Mouse (Mus musculus) midbrain, embryonic 10.5 days (tissue): ENCODE measurements around the gene Dclk1. TPM values are rescaled to one million over a fixed set of nuclear protein-coding genes. Genes with fewer than 3 reads are reported as not detected.

Source experiments
- DNase-seq: peaks from one replicate; pipeline ENCODE4 v3.0.0-alpha.2; 2017; ENCODE audit warnings: low spot score
- H3K27ac ChIP-seq: fragments of 300-500 bp; sonication (generic); replicated peaks from 2 replicates; pipeline ENCODE4 v1.5.1; 2016; ENCODE audit warnings: mild to moderate bottlenecking
- H3K27me3 ChIP-seq: fragments of 300-500 bp; sonication (generic); 2 replicates; pipeline ENCODE4 v1.6.1; 2016; ENCODE audit warnings: low read depth, mild to moderate bottlenecking; ENCODE audit not compliant: poor library complexity, severe bottlenecking
- H3K36me3 ChIP-seq: fragments of 300-500 bp; sonication (generic); 2 replicates; pipeline ENCODE4 v1.6.1; 2016; ENCODE audit warnings: mild to moderate bottlenecking, moderate library complexity
- H3K4me1 ChIP-seq: fragments of 300-500 bp; sonication (generic); 2 replicates; pipeline ENCODE4 v1.6.1; 2016
- H3K4me3 ChIP-seq: fragments of 300-500 bp; sonication (generic); 2 replicates; pipeline ENCODE4 v1.5.1; 2016; ENCODE audit warnings: mild to moderate bottlenecking, moderate library complexity
- H3K9me3 ChIP-seq: fragments of 300-500 bp; sonication (generic); replicated peaks from 2 replicates; pipeline ENCODE4 v1.6.1; 2016; ENCODE audit warnings: mild to moderate bottlenecking
- WGBS: fragments of 180-500 bp; shearing (Covaris S2); methylation state at CpG from one replicate; pipeline ENCODE4 v1.1.7; 2016; 5-methylcytosine and 5-hydroxymethylcytosine counted together
- polyA plus RNA-seq: library from polyadenylated mRNA; unstranded; fragments of >200 nt; fragmentation: Nextera tagmentation; extraction: Ambion mirVana; gene quantifications from 2 replicates; pipeline ENCODE4 v1.2.1, GENCODE M21; 2016

Dclk1 gene
- polyA plus RNA-seq, 1 experiment from 2014 or later = 42.2 TPM

DNA sequence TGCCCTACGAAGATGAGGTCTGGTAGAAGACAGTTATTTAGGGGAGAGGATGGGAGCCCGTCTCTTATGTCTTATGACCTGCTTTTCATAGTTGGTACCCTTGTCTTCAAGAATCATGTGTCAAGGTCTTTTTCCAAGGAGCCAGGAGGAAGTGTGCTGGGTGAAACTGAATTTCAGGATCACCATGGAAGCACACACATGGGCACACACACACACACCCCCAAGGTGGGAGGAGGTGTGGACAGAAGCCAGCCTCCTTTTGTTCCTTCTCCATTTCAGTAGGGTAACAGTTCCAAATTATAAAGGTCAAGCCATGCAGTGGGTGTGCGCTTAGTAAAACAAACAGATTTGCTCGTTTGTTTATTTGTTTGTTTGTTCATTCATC lies 330.1 kb downstream of the Dclk1 start:
- Histone ChIP-seq H3K27me3 (no peaks in the 10 kb centered on the region), H3K4me3 (no peak overlapping the region), H3K27ac (peak overlapping the region; percentile 65; the same call in 1 of the 2 replicates), H3K36me3 (no peaks in the 10 kb centered on the region), H3K4me1 (peaks cover 25% of the 10 kb centered on the region), H3K9me3 (no peaks in the 10 kb centered on the region)
- DNase-seq = no peak
- WGBS = 81% methylated on average over 4 of the region's 4 CpGs

DNA sequence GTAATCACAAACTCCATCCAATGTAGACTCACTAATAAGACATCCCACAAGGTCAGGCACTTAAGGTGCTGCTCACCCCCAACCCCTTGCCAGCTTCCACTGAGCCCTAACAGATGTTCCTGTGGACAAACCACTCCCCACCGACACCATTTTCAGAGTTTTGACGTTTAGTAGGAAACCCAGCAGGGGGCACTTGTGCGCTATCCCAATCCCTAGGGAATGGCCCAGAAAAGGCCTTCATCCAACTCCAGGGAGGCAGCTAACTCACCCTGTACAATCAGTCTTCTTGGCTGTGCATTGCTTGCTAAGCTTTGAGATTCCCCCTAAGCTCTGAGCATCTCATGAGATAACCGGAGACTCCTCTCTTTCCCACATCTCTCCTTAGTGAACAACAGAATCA lies 331.8 kb downstream of the Dclk1 start:
- Histone ChIP-seq H3K27me3 (no peaks in the 10 kb centered on the region), H3K4me1 (peaks cover 25% of the 10 kb centered on the region), H3K36me3 (no peaks in the 10 kb centered on the region), H3K27ac (no peak overlapping the region), H3K9me3 (no peaks in the 10 kb centered on the region), H3K4me3 (no peak overlapping the region)
- DNase-seq = no peak
- 55% methylated on average over 4 of the region's 4 CpGs for WGBS

DNA sequence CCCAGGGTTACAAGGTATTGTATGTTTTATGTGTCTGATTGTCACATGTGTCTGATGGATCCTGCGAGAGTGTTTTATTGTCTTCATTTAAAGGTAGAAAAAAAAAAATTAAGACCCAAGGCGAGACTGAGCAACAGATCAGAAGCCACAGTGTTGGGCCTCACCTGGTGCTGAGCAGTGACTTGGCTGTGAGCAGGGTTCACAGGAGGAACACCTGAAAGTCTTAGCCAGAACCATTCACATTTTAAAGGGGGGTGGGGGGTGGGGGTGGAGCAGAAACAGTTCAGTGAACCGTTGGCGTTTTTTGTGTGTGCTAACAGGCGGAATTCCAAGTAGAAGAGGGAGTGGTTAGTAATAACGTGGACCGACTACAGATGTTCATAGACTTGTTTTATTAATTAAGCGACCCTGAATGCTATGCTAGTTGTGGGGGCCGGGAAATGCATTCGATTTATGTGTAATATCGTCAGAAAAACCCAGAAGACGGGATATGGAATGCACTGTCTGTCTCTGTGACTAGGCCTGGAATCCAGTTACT lies 345.3 kb downstream of the Dclk1 start:
- Histone ChIP-seq H3K9me3 (no peaks in the 10 kb centered on the region), H3K36me3 (no peaks in the 10 kb centered on the region), H3K27ac (peak overlapping the region; percentile 75), H3K27me3 (no peaks in the 10 kb centered on the region), H3K4me1 (peaks cover 52% of the 10 kb centered on the region), H3K4me3 (peak overlapping the region; percentile 32; the same call in 1 of the 2 replicates)
- DNase-seq = no peak
- 28% methylated on average over 12 of the region's 12 CpGs for WGBS

DNA sequence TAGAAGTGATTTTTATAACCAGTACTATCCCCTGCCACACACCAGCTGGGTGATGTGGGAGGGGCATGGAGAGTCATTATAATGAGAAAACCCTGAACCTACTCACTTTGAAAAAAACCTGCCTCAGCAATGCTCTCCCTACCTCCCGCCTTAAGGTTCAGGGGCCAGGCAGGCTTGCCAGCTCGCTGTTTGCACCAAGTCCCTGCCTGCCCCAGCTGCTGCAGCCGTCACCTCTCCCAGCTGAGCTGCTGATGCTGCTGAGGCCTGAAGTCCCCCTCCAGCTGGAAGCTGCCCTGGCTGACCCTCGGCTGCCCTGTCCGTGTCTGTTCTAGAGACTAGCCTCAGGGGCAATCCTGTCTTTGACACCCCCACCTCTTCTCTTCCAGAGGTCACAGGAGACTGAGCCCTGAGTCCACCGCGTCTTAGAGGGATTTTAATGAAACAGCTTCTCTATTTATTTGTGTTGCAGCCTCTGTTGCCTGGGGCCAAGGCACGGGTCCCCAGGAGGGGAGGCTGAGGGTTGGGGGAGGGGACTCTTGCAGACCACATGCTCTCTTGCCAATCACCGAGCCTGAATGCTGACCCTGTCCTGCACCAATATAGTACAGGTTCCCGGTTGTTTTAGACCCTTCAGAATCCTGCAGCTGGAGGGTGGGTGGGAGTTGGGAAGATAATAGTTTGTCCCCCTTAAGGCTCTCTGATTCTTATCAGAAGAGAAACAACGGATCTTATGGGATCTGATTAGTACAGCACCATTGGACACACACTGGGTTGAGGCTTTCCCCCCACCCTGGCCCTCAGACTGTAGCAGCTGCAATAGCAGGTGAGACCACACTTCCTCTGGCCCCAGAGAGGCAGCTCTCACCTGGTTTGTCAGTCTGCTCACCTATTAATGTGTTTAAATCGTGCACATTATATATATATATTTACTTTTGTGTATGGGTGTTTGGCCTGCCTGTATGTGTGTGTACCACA lies 346.1 kb downstream of the Dclk1 start:
- H3K27ac ChIP-seq = peak overlapping the region; percentile 75
- 8% methylated on average over 12 of the region's 12 CpGs for WGBS
- DNase-seq = peak; percentile 88
- no peaks in the 10 kb centered on the region for H3K9me3 ChIP-seq
- no peaks in the 10 kb centered on the region for H3K36me3 ChIP-seq
- H3K27me3 ChIP-seq = no peaks in the 10 kb centered on the region
- H3K4me3 ChIP-seq = peak overlapping the region; percentile 32
- H3K4me1 ChIP-seq = peaks cover 54% of the 10 kb centered on the region

Other genes starting within 250 kb of the Dclk1 start
- gene Ccna1, start 186.9 kb upstream of the Dclk1 start, polyA plus RNA-seq = 1.7 and 3.1 TPM in 2 replicates
- 50.5 and 51.6 TPM in 2 replicates for gene Spg20, start 130.3 kb upstream of the Dclk1 start, polyA plus RNA-seq
- 0.10 and 0.25 TPM in 2 replicates for gene Ccdc169, start 105.0 kb upstream of the Dclk1 start, polyA plus RNA-seq
- 0.05 TPM in 1 of 2 replicates, not detected in the other for gene Sohlh2, start 60.3 kb upstream of the Dclk1 start, polyA plus RNA-seq
- gene Gm21954, start 229.8 kb downstream of the Dclk1 start, polyA plus RNA-seq = not detected in 2 replicates